Mouse (Mus musculus) midbrain, postnatal 0 days (tissue): ENCODE measurements at regions not wholly inside any gene's neighbourhood (a gene's known extent, or its start where the extent isn't known, plus 50 kb on each side); places are given as distances from the start of the nearest gene placed in this dataset.
A peak's percentile ranks its signal among the peaks of the same experiment; 100 is the strongest.

ENCODE experiments used
- ATAC-seq: fragments of 200-750 bp; cut with Nextera tagmentation; 2 replicates; pipeline ENCODE4 v1.8.0; 2017; ENCODE audit warnings: moderate number of reproducible peaks, mild to moderate bottlenecking, moderate TSS enrichment, moderate library complexity; ENCODE audit not compliant: low FRiP score
- DNase-seq: peaks from one replicate; pipeline ENCODE4 v3.0.0-alpha.2; 2015; ENCODE audit warnings: low spot score
- H3K27ac ChIP-seq: fragments of 300-500 bp; sonication (generic); 2 replicates; pipeline ENCODE4 v1.5.1; 2014; ENCODE audit warnings: low read depth, mild to moderate bottlenecking, low read length, mixed read lengths
- H3K27me3 ChIP-seq: fragments of 300-500 bp; sonication (generic); 2 replicates; pipeline ENCODE4 v1.6.1; 2014; ENCODE audit warnings: low read length, control low read depth, mixed read lengths; ENCODE audit not compliant: insufficient read depth
- H3K36me3 ChIP-seq: fragments of 300-500 bp; sonication (generic); 2 replicates; pipeline ENCODE4 v1.6.1; 2014; ENCODE audit warnings: low read length, control low read depth, mixed read lengths; ENCODE audit not compliant: insufficient read depth
- H3K4me1 ChIP-seq: fragments of 300-500 bp; sonication (generic); 2 replicates; pipeline ENCODE4 v1.6.1; 2014; ENCODE audit warnings: mild to moderate bottlenecking, control low read depth, antibody characterized with exemption, low read length, mixed read lengths; ENCODE audit not compliant: insufficient read depth
- H3K4me2 ChIP-seq: fragments of 300-500 bp; sonication (generic); 2 replicates; pipeline ENCODE4 v1.6.1; 2014; ENCODE audit warnings: low read depth, mild to moderate bottlenecking, low read length, mixed read lengths; ENCODE audit not compliant: poor library complexity, severe bottlenecking
- H3K4me3 ChIP-seq: fragments of 300-500 bp; sonication (generic); 2 replicates; pipeline ENCODE4 v1.5.1; 2014; ENCODE audit warnings: low read depth, mild to moderate bottlenecking, low read length, moderate library complexity
- H3K9ac ChIP-seq: fragments of 300-500 bp; sonication (generic); replicated peaks from 2 replicates; pipeline ENCODE4 v1.6.1; 2014; ENCODE audit warnings: mild to moderate bottlenecking, low read length, moderate library complexity, mixed read lengths; ENCODE audit not compliant: poor library complexity, severe bottlenecking
- H3K9me3 ChIP-seq: fragments of 300-500 bp; sonication (generic); 2 replicates; pipeline ENCODE4 v1.6.1; 2016; ENCODE audit warnings: low read length, control low read depth
- CTCF ChIP-seq: IDR thresholded peaks from 2 replicates; pipeline ENCODE4 v1.5.1; 2016; ENCODE audit warnings: antibody characterized with exemption, mild to moderate bottlenecking
- WGBS: fragments of 180-500 bp; shearing (Covaris S2); extraction: QIAGEN DNeasy Blood & Tissue Kit; methylation state at CpG from one replicate; pipeline ENCODE4 v1.1.7; 2014; 5-methylcytosine and 5-hydroxymethylcytosine counted together

GRCm38 (mm10) chr6:78797013-78797412 lies 328.3 kb upstream of the Reg3g start:
- H3K36me3 ChIP-seq, result no peaks in the 10 kb centered on the region
- DNase-seq, result no peak
- H3K4me2 ChIP-seq, result no peak overlapping the region
- no peak for TF ChIP-seq CTCF
- ATAC-seq, result no peak
- H3K9me3 ChIP-seq, result no peaks in the 10 kb centered on the region
- 75% methylated on average over 2 of the region's 2 CpGs for WGBS
- no peaks in the 10 kb centered on the region for H3K27me3 ChIP-seq
- H3K4me3 ChIP-seq, result no peak overlapping the region
- H3K9ac ChIP-seq, result no peak overlapping the region
- no peak overlapping the region for H3K27ac ChIP-seq
- no peaks in the 10 kb centered on the region for H3K4me1 ChIP-seq

- no peaks in the 10 kb centered on the region for H3K36me3 ChIP-seq
- H3K9me3 ChIP-seq, result no peaks in the 10 kb centered on the region
- no peak overlapping the region for H3K9ac ChIP-seq
- no peaks in the 10 kb centered on the region for H3K27me3 ChIP-seq
- H3K4me3 ChIP-seq, result no peak overlapping the region
- ATAC-seq, result no peak
- DNase-seq, result peak; percentile 1
- TF ChIP-seq CTCF, result no peak
- no peak overlapping the region for H3K4me2 ChIP-seq
- 83% methylated on average over 2 of the region's 2 CpGs for WGBS
- no peak overlapping the region for H3K27ac ChIP-seq
- no peaks in the 10 kb centered on the region for H3K4me1 ChIP-seq
Measured at GRCm38 (mm10) chr6:78788972-78789371, 320.3 kb upstream of the Reg3g start.

GRCm38 (mm10) chr6:78757619-78758018 lies 288.9 kb upstream of the Reg3g start:
- ATAC-seq (no peak), DNase-seq (no peak)
- H3K27me3 ChIP-seq, result no peaks in the 10 kb centered on the region
- H3K9me3 ChIP-seq, result no peaks in the 10 kb centered on the region
- WGBS, result 93% methylated on average over 3 of the region's 3 CpGs
- no peak overlapping the region for H3K27ac ChIP-seq
- no peak overlapping the region for H3K4me2 ChIP-seq
- H3K9ac ChIP-seq, result no peak overlapping the region
- H3K36me3 ChIP-seq, result no peaks in the 10 kb centered on the region
- H3K4me1 ChIP-seq, result no peaks in the 10 kb centered on the region
- no peak overlapping the region for H3K4me3 ChIP-seq
- TF ChIP-seq CTCF, result 0 out of 2 replicates have a peak, but pooled peaks have one; percentile 16
